Mouse (Mus musculus): Measurements from ENCODE around the gene Gba2.

DNA sequence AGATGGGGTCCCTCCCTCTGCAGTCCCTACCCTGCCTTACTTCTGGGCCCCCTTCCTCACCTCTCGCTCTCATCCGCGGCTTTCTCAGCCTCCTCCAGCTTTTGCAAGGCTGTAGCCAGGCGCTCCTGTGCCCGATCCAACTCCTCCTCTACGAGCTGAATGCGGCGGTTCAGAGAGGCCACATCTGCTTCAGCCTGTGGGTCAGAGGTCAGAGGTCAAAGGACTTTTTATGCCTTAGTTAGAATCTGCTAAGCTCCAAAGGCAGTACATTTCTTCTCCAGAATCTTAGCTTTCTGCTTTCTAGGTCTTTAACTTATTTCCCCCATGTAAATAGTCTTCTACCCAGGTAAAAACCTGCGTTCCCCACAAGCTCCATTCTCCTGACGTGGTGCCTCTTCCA, 59.1 kb downstream of the Gba2 start:
- no peak for TF ChIP-seq CTCF (IDR thresholded peaks at IDR 0.05; ENCODE audit: borderline replicate concordance, insufficient read depth, low read depth, low read length)
- TF ChIP-seq POLR2A (IDR thresholded peaks at IDR 0.05; ENCODE audit: borderline replicate concordance, insufficient read depth, low read length) = no peak

Measured in cerebellum, adult 2 months (tissue).